Mouse (Mus musculus): ENCODE data around the gene Pde6h. TPM values are rescaled to one million over a fixed set of nuclear protein-coding genes. Genes with fewer than 3 reads are reported as not detected.

Pde6h gene
- polyA plus RNA-seq, 1 experiment from 2014 or later, result 0.08 TPM

GRCm38 (mm10) chr6:137011187-137011586, 87.6 kb downstream of the Pde6h start:
- Histone ChIP-seq H3K4me3 (ENCODE audit: low read depth, low read length) (no peak overlapping the region), H3K4me1 (ENCODE audit: control insufficient read depth, insufficient read depth, low read length) (no peaks in the 10 kb centered on the region), H3K4me2 (ENCODE audit: low read length) (no peak overlapping the region), H3K27me3 (ENCODE audit: control insufficient read depth, insufficient read depth, low read depth, low read length) (no peaks in the 10 kb centered on the region), H3K27ac (ENCODE audit: low read length) (no peak overlapping the region), H3K9ac (ENCODE audit: low read depth, low read length) (no peak overlapping the region), H3K9me3 (replicated peaks; ENCODE audit: control insufficient read depth, low read length, poor library complexity, severe bottlenecking) (no peaks in the 10 kb centered on the region), H3K36me3 (ENCODE audit: control insufficient read depth, insufficient read depth, low read length) (no peaks in the 10 kb centered on the region)
- ATAC-seq, result no peak
- 90% methylated on average over 5 of the region's 5 CpGs for WGBS

DNA sequence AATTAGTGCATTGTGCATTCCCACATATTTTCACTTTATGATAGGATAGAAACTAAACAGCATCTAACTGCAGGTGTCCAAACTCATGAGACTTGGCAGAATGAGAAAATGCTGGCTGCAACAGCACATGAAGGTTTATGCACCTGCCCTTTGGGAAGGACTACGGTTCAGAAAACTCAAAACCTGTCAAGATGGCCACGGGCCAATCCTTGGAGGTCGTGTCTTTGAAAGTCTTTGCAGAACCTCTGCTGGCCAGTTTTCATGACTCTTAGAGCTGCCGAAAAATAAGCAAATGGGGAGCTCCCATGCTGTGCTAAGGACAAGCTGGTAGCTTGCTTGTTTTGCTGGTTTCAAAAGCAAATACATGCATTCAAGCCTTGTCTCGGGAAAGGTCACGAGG, 90.7 kb downstream of the Pde6h start:
- Histone ChIP-seq H3K36me3 (ENCODE audit: control insufficient read depth, insufficient read depth, low read length) (no peaks in the 10 kb centered on the region), H3K27ac (ENCODE audit: low read length) (no peak overlapping the region), H3K27me3 (ENCODE audit: control insufficient read depth, insufficient read depth, low read depth, low read length) (no peaks in the 10 kb centered on the region), H3K9me3 (replicated peaks; ENCODE audit: control insufficient read depth, low read length, poor library complexity, severe bottlenecking) (no peaks in the 10 kb centered on the region), H3K4me2 (ENCODE audit: low read length) (no peak overlapping the region), H3K4me1 (ENCODE audit: control insufficient read depth, insufficient read depth, low read length) (no peaks in the 10 kb centered on the region), H3K9ac (ENCODE audit: low read depth, low read length) (no peak overlapping the region), H3K4me3 (ENCODE audit: low read depth, low read length) (no peak overlapping the region)
- no peak for ATAC-seq
- 69% methylated on average over 6 of the region's 6 CpGs for WGBS

DNA sequence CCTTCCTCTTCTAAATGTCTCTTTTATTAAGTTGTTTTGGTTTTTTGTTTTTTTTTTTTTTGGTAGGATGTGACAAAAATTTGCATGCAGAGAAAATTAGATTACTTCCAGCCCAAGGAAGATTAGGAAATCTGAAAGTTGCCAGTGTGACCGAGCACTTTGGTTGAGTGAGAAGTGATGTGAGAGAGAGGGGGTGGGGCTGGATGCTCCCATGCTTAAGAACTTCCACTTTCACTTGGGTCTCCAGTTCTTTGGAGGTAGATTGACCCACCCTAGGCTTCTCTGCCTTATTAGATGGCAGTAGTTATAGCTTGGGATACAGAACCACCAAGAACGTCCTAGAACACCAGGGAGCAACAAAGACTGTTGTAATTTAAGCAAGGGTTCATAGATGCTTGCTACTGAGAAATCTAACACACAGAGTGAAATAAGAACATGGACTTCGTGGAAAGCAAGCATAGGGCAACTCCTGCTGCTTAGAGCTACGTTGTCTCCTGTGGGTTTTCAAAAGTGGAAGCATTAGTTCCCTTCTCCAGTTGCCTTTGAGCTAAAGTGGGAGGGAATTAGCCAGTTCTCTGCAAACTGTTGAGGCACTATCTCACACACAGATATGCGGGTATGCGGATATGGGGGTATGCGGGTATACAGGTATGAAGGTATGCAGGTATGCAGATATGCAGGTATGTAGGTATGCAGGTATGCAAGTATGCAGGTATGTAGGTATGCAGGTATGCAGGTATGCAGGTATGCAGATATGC, 93.8 kb downstream of the Pde6h start:
- Histone ChIP-seq H3K4me1 (ENCODE audit: control insufficient read depth, insufficient read depth, low read length) (no peaks in the 10 kb centered on the region), H3K27ac (ENCODE audit: low read length) (no peak overlapping the region), H3K4me2 (ENCODE audit: low read length) (no peak overlapping the region), H3K9ac (ENCODE audit: low read depth, low read length) (no peak overlapping the region), H3K4me3 (ENCODE audit: low read depth, low read length) (no peak overlapping the region), H3K36me3 (ENCODE audit: control insufficient read depth, insufficient read depth, low read length) (no peaks in the 10 kb centered on the region), H3K27me3 (ENCODE audit: control insufficient read depth, insufficient read depth, low read depth, low read length) (no peaks in the 10 kb centered on the region), H3K9me3 (replicated peaks; ENCODE audit: control insufficient read depth, low read length, poor library complexity, severe bottlenecking) (no peaks in the 10 kb centered on the region)
- WGBS, result 90% methylated on average over 7 of the region's 7 CpGs
- no peak for ATAC-seq

Other genes with a start within 250 kb of the Pde6h start
- 0.69 and 0.71 TPM in 2 replicates for gene Gucy2c, start 142.1 kb upstream of the Pde6h start, polyA plus RNA-seq (2015; fragmentation: Nextera tagmentation; extraction: Ambion mirVana)
- 0.68 and 0.70 TPM in 2 replicates for gene Hist4h4, start 119.4 kb upstream of the Pde6h start, polyA plus RNA-seq (2015; fragmentation: Nextera tagmentation; extraction: Ambion mirVana)
- 106 and 119 TPM in 2 replicates for gene H2afj, start 115.6 kb upstream of the Pde6h start, polyA plus RNA-seq (2015; fragmentation: Nextera tagmentation; extraction: Ambion mirVana)
- 0.85 and 1.1 TPM in 2 replicates for gene BC049715, start 96.2 kb upstream of the Pde6h start, polyA plus RNA-seq (2015; fragmentation: Nextera tagmentation; extraction: Ambion mirVana)
- 74.2 and 80.5 TPM in 2 replicates for gene Wbp11, start 95.6 kb upstream of the Pde6h start, polyA plus RNA-seq (2015; fragmentation: Nextera tagmentation; extraction: Ambion mirVana)
- 1.2 and 1.8 TPM in 2 replicates for gene Smco3, start 88.4 kb upstream of the Pde6h start, polyA plus RNA-seq (2015; fragmentation: Nextera tagmentation; extraction: Ambion mirVana)
- gene Art4, start 66.1 kb upstream of the Pde6h start, polyA plus RNA-seq (2015; fragmentation: Nextera tagmentation; extraction: Ambion mirVana), result 0.19 and 0.20 TPM in 2 replicates
- 11.2 and 16.3 TPM in 2 replicates for gene Mgp, start 48.0 kb upstream of the Pde6h start, polyA plus RNA-seq (2015; fragmentation: Nextera tagmentation; extraction: Ambion mirVana)
- 0.18 TPM in 1 of 2 replicates, not detected in the other for gene Erp27, start 1.7 kb upstream of the Pde6h start, polyA plus RNA-seq (2015; fragmentation: Nextera tagmentation; extraction: Ambion mirVana)
- gene Arhgdib, start 18.1 kb downstream of the Pde6h start, polyA plus RNA-seq (2015; fragmentation: Nextera tagmentation; extraction: Ambion mirVana), result 11.9 and 12.7 TPM in 2 replicates
- 7.7 and 8.0 TPM in 2 replicates for gene Rerg, start 246.7 kb downstream of the Pde6h start, polyA plus RNA-seq (2015; fragmentation: Nextera tagmentation; extraction: Ambion mirVana)

Data from midbrain, embryonic 16.5 days (tissue).